Mouse (Mus musculus) forelimb bud, embryonic 11.5 days (tissue): Measurements from ENCODE around the gene Xpo6.

ENCODE experiments used
- DNase-seq: peaks from one replicate; pipeline ENCODE4 v3.0.0-alpha.2; 2012; ENCODE audit warnings: low read depth, low spot score

The Xpo6 gene

DNA sequence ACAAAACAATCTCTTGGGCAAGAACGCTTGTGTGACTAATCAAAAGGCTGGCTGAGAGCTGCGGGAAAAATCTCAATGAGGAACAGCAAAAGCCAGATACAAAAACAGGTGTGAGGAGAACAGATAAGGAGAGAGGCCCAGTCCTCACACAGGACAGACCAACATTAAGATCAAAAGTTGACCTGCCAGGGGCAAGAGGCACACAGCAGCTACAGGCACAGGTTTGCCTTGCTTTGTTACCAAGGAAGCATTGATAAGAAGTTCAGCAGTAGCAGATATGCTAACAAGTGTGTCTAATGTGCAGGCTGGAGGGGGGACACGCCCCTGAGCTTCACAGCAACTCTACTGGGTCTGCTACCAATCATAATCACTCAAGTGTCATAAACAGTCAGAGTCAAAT, 73.8 kb downstream of the Xpo6 start:
- DNase-seq: no peak

- DNase-seq: no peak
Observed at GRCm38 (mm10) chr7:126121533-126121932, 78.8 kb downstream of the Xpo6 start.

- DNase-seq: no peak
Observed at GRCm38 (mm10) chr7:126119819-126120218, 80.5 kb downstream of the Xpo6 start.

DNA sequence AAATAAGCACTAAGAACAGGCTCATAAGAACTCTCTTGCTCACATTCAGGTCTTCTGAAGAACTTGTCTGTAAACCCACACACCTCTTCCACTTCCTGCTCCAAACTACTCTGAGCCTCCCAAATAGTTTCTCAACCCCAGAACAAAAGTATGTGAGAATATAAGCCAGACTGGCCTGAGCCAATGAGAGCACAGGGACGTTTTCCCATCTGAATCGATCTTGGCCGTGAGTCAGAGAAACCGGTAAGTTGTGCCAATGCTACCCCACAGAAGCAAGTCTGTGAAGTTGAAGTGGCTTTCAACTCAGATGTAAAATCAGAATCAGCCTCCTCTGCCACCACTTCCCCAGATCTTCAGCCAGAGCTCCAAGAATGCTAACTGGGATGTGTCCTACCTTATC, 87.0 kb downstream of the Xpo6 start:
- DNase-seq: no peak

DNA sequence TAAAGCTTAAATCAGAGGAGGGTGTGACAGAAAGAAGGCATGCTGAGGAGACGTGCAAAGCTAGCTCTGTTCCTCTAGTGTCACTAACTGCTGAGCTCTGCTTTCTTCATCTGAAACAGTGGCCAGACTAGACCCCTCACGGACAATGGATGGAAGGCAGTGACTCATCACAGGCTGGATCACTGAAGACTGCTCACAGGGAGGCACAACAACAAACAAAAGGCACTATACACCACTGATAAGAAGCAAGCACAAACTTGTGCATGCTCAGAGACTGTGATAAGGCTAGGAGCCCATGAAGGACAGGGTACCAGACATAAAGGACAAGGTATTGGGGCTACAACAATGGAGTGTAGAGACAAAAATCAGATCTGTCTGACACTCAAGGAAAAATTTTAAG, 89.1 kb downstream of the Xpo6 start:
- DNase-seq: no peak

- DNase-seq: no peak
Observed at GRCm38 (mm10) chr7:126109898-126110297, 90.4 kb downstream of the Xpo6 start.

DNA sequence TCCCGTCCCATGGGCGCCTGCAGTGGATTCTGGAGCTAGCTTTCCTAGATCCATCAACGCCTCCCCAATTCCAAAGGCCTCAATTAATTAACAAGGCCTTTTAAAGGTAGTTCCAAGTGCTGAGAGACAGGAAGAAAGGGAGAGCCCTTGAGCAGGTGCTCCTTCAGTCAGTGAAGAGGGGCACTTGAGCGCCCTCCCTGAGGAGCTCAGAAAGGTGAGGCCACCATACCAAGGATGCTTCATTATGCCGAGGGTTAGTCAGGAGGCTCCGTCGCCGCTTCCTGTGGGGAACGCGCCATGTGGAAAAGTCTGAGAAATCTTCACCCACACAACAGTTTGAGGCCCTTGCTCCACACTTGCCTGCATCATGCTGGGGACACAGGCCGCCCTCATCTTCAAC, 99.9 kb downstream of the Xpo6 start:
- no peak for DNase-seq

DNA sequence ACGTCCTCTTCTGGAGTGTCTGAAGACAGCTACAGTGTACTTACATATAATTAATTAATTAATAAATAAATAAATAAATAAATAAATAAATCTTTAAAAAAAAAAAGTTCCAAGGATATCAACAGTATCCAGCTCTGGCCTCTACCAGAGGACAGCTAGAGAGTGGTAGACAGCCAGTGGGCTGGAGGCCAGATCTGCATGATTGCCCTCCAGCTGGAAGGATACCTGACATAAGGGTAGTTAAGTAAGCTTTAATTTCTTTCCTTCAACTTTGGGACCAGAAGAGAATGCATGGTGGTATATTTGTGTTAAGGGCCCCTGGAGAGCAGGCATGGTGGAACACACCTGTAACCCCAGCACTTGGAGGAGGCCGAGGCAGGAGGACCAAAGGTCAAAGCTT, 100.5 kb downstream of the Xpo6 start:
- no peak for DNase-seq

DNA sequence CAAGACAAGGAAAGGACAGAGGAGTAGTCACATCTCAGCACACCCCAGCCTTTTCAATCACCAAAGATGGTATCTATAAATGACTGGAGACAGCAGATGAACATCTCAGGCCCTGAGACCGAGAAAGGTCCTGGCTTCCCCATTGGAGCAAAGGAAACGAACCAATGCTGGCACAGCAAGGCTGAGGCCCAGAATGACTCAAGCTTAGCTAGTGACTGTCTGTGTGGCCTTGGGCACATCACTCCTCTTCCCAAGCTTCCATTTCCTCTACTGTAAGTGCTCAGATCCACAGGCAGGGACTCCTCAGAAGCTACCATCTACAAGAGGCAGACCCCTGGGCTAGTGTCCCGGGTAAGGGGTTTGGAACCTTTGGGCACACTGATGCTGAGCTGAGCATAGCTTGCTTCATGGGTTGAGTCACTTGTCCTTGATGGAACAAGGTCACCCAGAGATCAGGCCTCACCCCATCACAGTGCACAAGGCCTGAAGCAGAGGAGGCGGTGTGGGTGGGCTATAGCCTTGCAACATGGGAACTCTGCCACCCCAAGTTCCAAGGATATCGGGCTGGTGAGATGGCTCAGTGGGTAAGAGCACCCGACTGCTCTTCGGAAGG, 101.0 kb downstream of the Xpo6 start:
- no peak for DNase-seq

GRCm38 (mm10) chr7:126097219-126097915, 102.9 kb downstream of the Xpo6 start:
- no peak for DNase-seq

GRCm38 (mm10) chr7:126096596-126096995, 103.7 kb downstream of the Xpo6 start:
- DNase-seq: no peak

- no peak for DNase-seq
Observed at GRCm38 (mm10) chr7:126094738-126095137, 105.6 kb downstream of the Xpo6 start.

DNA sequence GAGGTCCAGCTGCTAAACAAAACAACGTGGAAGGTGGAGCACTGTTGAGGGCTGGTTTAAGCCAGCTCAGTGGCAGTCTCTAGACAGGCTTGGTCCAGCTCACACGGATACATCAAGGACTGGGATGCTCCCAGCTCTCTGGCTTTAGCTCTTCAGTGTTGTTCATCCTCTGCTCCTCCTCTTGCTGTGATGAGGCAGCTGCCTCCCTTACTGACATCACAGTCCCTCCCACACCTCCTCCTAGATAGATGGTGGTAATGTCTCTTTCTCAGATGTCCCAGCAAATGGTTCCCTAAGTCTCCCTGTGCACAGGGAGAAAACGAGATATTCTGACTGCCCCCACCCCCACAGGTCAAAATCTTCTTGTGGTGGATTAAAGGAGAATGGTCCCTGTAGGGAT, 107.1 kb downstream of the Xpo6 start:
- DNase-seq: no peak

GRCm38 (mm10) chr7:126089782-126090181, 110.5 kb downstream of the Xpo6 start:
- peak; percentile 66 for DNase-seq

DNA sequence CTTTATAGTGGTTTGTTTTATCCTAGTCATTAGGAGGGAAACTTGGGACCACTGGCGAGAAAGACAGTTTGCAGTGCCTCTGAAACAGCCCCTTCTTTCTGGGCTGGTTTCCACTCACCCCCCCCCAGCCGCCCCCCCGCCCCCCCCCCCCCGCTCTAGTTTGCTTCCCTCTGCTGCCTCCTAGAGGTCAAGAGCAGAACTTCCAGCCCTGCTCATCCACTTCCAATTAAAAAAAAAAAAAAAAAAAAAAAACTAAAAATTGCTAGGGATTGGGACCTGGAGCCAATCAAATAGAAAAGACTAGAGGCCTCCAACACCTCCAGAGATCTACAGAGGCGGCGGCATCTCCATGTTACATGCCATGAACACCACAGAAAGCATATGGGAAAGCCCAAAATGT, 112.1 kb downstream of the Xpo6 start:
- DNase-seq: no peak

DNA sequence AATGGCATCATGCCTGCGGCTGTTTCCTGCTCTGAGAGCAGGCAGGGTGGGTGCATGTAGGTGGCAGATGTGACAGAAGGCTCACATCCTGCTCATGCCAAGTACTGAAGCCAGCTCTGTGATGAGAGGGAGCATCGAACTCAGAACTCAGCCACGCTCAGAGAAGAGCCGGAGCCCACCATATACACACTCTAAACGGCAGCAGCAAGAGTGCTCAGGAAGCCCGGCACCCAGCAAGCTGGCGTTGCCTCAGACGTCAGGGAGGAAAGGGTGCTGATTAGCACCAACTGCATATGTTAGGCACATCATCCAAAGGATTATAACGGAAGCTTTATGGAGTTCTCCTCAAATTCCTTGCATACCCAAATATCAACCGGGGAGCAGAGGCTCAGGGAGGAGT, 112.7 kb downstream of the Xpo6 start:
- no peak for DNase-seq

GRCm38 (mm10) chr7:126086321-126086741, 114.0 kb downstream of the Xpo6 start:
- peak; percentile 23 for DNase-seq

DNA sequence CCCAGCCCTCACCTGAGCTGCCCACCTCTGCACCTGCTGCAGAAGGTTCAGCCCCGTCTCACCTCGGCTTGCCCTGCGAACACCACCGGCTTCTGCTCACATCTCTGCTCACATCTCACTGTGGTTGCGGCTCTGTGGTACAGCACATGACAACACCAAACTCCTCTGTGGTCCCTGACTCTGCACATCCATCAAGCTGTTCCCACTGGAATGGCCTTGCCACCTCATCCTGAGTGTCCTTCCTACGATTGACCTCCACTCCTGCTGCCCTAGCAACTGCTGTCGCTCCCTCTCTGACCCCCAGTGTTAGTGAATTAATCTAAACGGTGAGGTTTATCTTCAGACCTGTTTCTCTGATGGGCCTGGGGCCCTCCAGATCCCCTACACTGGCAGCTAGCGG, 115.1 kb downstream of the Xpo6 start:
- DNase-seq: no peak

DNA sequence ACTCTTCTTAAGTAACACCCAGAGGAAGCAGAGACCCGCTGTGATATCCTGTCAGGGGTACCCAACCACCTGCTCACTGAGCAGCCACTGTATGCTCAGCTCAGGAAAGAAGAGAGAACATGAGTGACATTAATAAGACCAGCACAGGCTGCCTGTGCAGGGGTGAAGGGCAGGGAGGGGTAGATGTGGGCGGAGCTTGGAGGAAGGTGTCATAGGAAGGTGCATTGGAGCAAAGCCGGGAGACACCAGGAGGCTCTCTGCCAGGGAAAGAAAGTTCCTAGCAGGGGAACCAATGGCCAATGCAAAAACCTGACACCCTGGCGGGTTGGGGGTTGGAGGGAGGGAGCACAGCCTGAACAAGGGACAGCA, 116.3 kb downstream of the Xpo6 start:
- no peak for DNase-seq

GRCm38 (mm10) chr7:126083341-126083979, 116.8 kb downstream of the Xpo6 start:
- no peak for DNase-seq

- no peak for DNase-seq
Observed at GRCm38 (mm10) chr7:126082286-126082741, 118.0 kb downstream of the Xpo6 start, which contains the start of gene Gsg1l. Gene Gsg1l, minus strand, starts transcription at chr7:126082411.

GRCm38 (mm10) chr7:126081727-126082285, 118.5 kb downstream of the Xpo6 start:
- no peak for DNase-seq
